Comparison of ENCODE assay signal across 8 mouse cellular contexts in genomic region chr13:38152429-38153035, GRCm38 (mm10). TPM values are rescaled to one million over a fixed set of nuclear protein-coding genes. Genes with fewer than 3 reads are reported as not detected.
A peak's percentile ranks its signal among the peaks of the same experiment; 100 is the strongest.
DNase-seq lines count a peak whose midpoint lies in the region; ATAC-seq and TF ChIP-seq lines count a peak whose summit lies in the region.

No protein-coding gene starts in this region.

- peak overlapping the region; percentile 14; the same call in 1 of the 2 replicates for H3K4me3 ChIP-seq in spleen, adult 2 months (ENCODE audit: extremely low read depth, insufficient read depth, insufficient read length)
- H3K4me3 ChIP-seq in forebrain, embryonic 10.5 days = peak overlapping the region; percentile 56
- H3K4me3 ChIP-seq in hindbrain, embryonic 16.5 days (ENCODE audit: low read length) = peak overlapping the region; percentile 24; the same call in 1 of the 2 replicates
- H3K4me3 ChIP-seq in liver, embryonic 13.5 days (replicated peaks) = peak overlapping the region; percentile 54

- 3% methylated on average over 31 of the region's 31 CpGs for WGBS in spleen, adult 2 months
- WGBS in forebrain, embryonic 10.5 days = 0% methylated on average over 31 of the region's 31 CpGs
- under 1% methylated on average over 30 of the region's 31 CpGs for WGBS in hindbrain, embryonic 16.5 days
- 1% methylated on average over 31 of the region's 31 CpGs for WGBS in liver, embryonic 13.5 days (ENCODE audit: insufficient replicate concordance)

- ATAC-seq in hindbrain, embryonic 16.5 days = 0 out of 2 replicates have a peak, but pooled peaks have one; percentile 40
- 0 out of 2 replicates have a peak, but pooled peaks have one; percentile 29 for ATAC-seq in liver, embryonic 13.5 days (ENCODE audit: low read depth)

- H3K4me2 ChIP-seq in hindbrain, embryonic 16.5 days (ENCODE audit: low read length) = peak overlapping the region; percentile 84
- H3K4me2 ChIP-seq in liver, embryonic 13.5 days = peak overlapping the region; percentile 65

- TF ChIP-seq CTCF in spleen, adult 2 months (IDR thresholded peaks at IDR 0.05; ENCODE audit: extremely low read depth, insufficient read depth, insufficient read length, insufficient replicate concordance) = no peak

- peaks cover 25% of the 10 kb centered on the region for H3K27me3 ChIP-seq in spleen, adult 2 months (ENCODE audit: control insufficient read depth, insufficient read depth, low read length)
- peaks cover 97% of the 10 kb centered on the region for H3K27me3 ChIP-seq in forebrain, embryonic 10.5 days (ENCODE audit: poor library complexity, severe bottlenecking)
- H3K27me3 ChIP-seq in hindbrain, embryonic 16.5 days (replicated peaks; ENCODE audit: control insufficient read depth, insufficient read depth, low read length) = peaks cover 57% of the 10 kb centered on the region
- peaks cover 60% of the 10 kb centered on the region for H3K27me3 ChIP-seq in liver, embryonic 13.5 days

- no peak for TF ChIP-seq POLR2A in spleen, adult 2 months (IDR thresholded peaks at IDR 0.05; ENCODE audit: low read depth, low read length)

- H3K4me1 ChIP-seq in spleen, adult 2 months (ENCODE audit: control insufficient read depth, insufficient read depth, insufficient read length) = peaks cover 10% of the 10 kb centered on the region
- H3K4me1 ChIP-seq in forebrain, embryonic 10.5 days = peaks cover 41% of the 10 kb centered on the region
- H3K4me1 ChIP-seq in hindbrain, embryonic 16.5 days (ENCODE audit: control insufficient read depth, insufficient read depth, low read depth, low read length) = peaks cover 18% of the 10 kb centered on the region
- peaks cover 18% of the 10 kb centered on the region; the same call in 1 of the 2 replicates for H3K4me1 ChIP-seq in liver, embryonic 13.5 days (replicated peaks)

- no peak overlapping the region for H3K27ac ChIP-seq in spleen, adult 2 months (ENCODE audit: insufficient read depth, low read length)
- 0 out of 2 replicates have a peak overlapping the region, but pooled peaks have one; percentile 8 for H3K27ac ChIP-seq in forebrain, embryonic 10.5 days
- no peak overlapping the region for H3K27ac ChIP-seq in hindbrain, embryonic 16.5 days (ENCODE audit: low read depth, low read length)
- H3K27ac ChIP-seq in liver, embryonic 13.5 days = no peak overlapping the region

- no peaks in the 10 kb centered on the region for H3K9me3 ChIP-seq in forebrain, embryonic 10.5 days
- no peaks in the 10 kb centered on the region for H3K9me3 ChIP-seq in hindbrain, embryonic 16.5 days (ENCODE audit: control insufficient read depth, low read length)
- H3K9me3 ChIP-seq in liver, embryonic 13.5 days (replicated peaks) = no peaks in the 10 kb centered on the region

- no peaks in the 10 kb centered on the region for H3K36me3 ChIP-seq in spleen, adult 2 months (ENCODE audit: control insufficient read depth, insufficient read depth, low read length)
- no peaks in the 10 kb centered on the region for H3K36me3 ChIP-seq in forebrain, embryonic 10.5 days (replicated peaks)
- no peaks in the 10 kb centered on the region for H3K36me3 ChIP-seq in hindbrain, embryonic 16.5 days (ENCODE audit: control insufficient read depth, insufficient read depth, low read length)
- H3K36me3 ChIP-seq in liver, embryonic 13.5 days = no peaks in the 10 kb centered on the region

- H3K9ac ChIP-seq in hindbrain, embryonic 16.5 days (ENCODE audit: low read depth, low read length) = no peak overlapping the region
- H3K9ac ChIP-seq in liver, embryonic 13.5 days = peak overlapping the region; percentile 56

- no peak for DNase-seq in spleen, adult 2 months (ENCODE audit: low read depth in 1 of 2, low spot score in 2 of 2)
- no peak for DNase-seq in spleen, postnatal 4 days (ENCODE audit: low spot score in 2 of 2)
- DNase-seq in forebrain, embryonic 10.5 days (ENCODE audit: extremely low spot score, low spot score) = peak; percentile 57
- no peak for DNase-seq in liver, embryonic 13.5 days
- DNase-seq in naive thymus-derived CD4-positive, alpha-beta T cell, adult 2 months (ENCODE audit: low read depth) = peak; percentile 4
- DNase-seq in layer of hippocampus, adult 11-12 months (ENCODE audit: low spot score) = no peak
- DNase-seq in layer of hippocampus, adult 8-10 months (ENCODE audit: low spot score in 2 of 2) = no peak

RNA-seq across cellular contexts. Expression of gene Dsp, which starts 1.4 kb away (rescaled TPM):
- 0.08 and 0.29 TPM in 2 replicates for polyA plus RNA-seq in spleen, adult 2 months (2012; rRNA removed)
- polyA plus RNA-seq in forebrain, embryonic 10.5 days (2016; fragmentation: Nextera tagmentation; extraction: Ambion mirVana) = 0.92 and 1.2 TPM in 2 replicates
- 0.21 TPM in 2 replicates for polyA plus RNA-seq in hindbrain, embryonic 16.5 days (2015; fragmentation: Nextera tagmentation; extraction: Ambion mirVana)
- 1.3 and 1.6 TPM in 2 replicates for polyA plus RNA-seq in liver, embryonic 13.5 days (2015; fragmentation: Nextera tagmentation; extraction: Ambion mirVana)
- total RNA-seq in layer of hippocampus, adult 8-10 months (2022) = 10 to 100 TPM in 1 of 4 experiments, 1 to 10 TPM in 3; 7.6 to 11.1 (median 9.1) TPM

RNA-seq across cellular contexts. Expression of gene Snrnp48, which starts 52.2 kb away (rescaled TPM):
- 23.7 and 42.1 TPM in 2 replicates for polyA plus RNA-seq in spleen, adult 2 months (2012; rRNA removed)
- polyA plus RNA-seq in forebrain, embryonic 10.5 days (2016; fragmentation: Nextera tagmentation; extraction: Ambion mirVana) = 39.0 and 40.0 TPM in 2 replicates
- 23.1 and 25.2 TPM in 2 replicates for polyA plus RNA-seq in hindbrain, embryonic 16.5 days (2015; fragmentation: Nextera tagmentation; extraction: Ambion mirVana)
- polyA plus RNA-seq in liver, embryonic 13.5 days (2015; fragmentation: Nextera tagmentation; extraction: Ambion mirVana) = 16.3 and 18.0 TPM in 2 replicates
- 10 to 100 TPM; 24.1 to 26.0 (median 24.5) TPM for total RNA-seq in layer of hippocampus, adult 8-10 months (2022)

Comparison
In these comparisons a context has a peak if more than half of its experiments do, and no peak if none do; other contexts are left out.
1. DNase-seq: peak in forebrain, embryonic 10.5 days (single experiment) and naive thymus-derived CD4-positive, alpha-beta T cell, adult 2 months (single experiment); none in spleen, adult 2 months (0 of 2), spleen, postnatal 4 days (0 of 2), liver, embryonic 13.5 days (single experiment), layer of hippocampus, adult 11-12 months (single experiment) and layer of hippocampus, adult 8-10 months (0 of 2).
2. Peak in every context shown above with its lines, with median percentiles within 50 percentile points of each other: H3K4me3 ChIP-seq.